Comparison of ENCODE assay signal across 8 mouse cellular contexts in the genomic region with DNA sequence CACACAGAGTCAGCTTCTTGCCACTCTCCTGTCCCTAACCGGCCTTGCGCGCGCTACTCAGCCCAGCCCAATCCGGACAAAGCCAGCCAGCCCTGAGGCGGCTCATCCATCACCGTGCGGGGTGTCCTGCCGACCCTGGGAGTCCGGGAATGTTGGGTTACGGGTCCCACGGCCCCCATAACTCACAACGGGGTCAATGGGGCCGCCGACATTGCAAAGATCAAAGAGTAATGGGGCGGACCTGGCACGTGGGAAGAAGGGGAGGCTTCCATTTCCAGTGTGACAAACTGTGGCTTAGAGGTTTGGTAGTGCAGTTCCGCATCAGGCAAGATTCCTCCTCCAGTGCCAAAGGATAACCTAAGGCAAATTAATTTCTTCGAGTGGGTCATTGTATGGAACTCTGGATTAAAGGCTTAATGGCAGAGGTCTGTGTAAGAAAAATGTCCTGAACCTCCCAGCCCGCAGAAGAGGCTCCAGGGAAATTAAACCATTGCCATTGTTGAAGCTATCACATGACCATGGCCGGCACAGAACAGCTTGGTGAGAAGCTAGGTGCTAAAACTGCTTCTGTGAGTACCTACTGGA. TPM values are rescaled to one million over a fixed set of nuclear protein-coding genes. Genes with fewer than 3 reads are reported as not detected.
A peak's percentile ranks its signal among the peaks of the same experiment; 100 is the strongest.
DNase-seq lines count a peak whose midpoint lies in the region; ATAC-seq and TF ChIP-seq lines count a peak whose summit lies in the region.

No protein-coding gene starts in this region.

- H3K4me2 ChIP-seq in hindbrain, embryonic 11.5 days (replicated peaks; ENCODE audit: low read depth, low read length) = peak overlapping the region; percentile 88
- peak overlapping the region; percentile 83 for H3K4me2 ChIP-seq in midbrain, embryonic 16.5 days (ENCODE audit: low read length)

- ATAC-seq in hindbrain, embryonic 11.5 days (ENCODE audit: low FRiP score) = peak; percentile 75
- ATAC-seq in midbrain, embryonic 16.5 days = peak; percentile 61; the same call in 1 of the 2 replicates

- no peak overlapping the region for H3K27ac ChIP-seq in kidney, adult 2 months (ENCODE audit: insufficient read depth, low read depth, low read length)
- peak overlapping the region; percentile 99 for H3K27ac ChIP-seq in hindbrain, embryonic 11.5 days (ENCODE audit: low read depth, low read length)
- peak overlapping the region; percentile 97 for H3K27ac ChIP-seq in midbrain, embryonic 16.5 days (ENCODE audit: low read length)

- no peaks in the 10 kb centered on the region for H3K27me3 ChIP-seq in kidney, adult 2 months (replicated peaks; ENCODE audit: control insufficient read depth, insufficient read depth, low read length)
- no peaks in the 10 kb centered on the region; the same call in 1 of the 2 replicates for H3K27me3 ChIP-seq in hindbrain, embryonic 11.5 days (ENCODE audit: control insufficient read depth, insufficient read depth, low read length)
- no peaks in the 10 kb centered on the region for H3K27me3 ChIP-seq in midbrain, embryonic 16.5 days (ENCODE audit: control insufficient read depth, insufficient read depth, low read depth, low read length)

- WGBS in kidney, adult 2 months = 3% methylated on average over 21 of the region's 21 CpGs
- WGBS in hindbrain, embryonic 11.5 days = under 1% methylated on average over 21 of the region's 21 CpGs
- WGBS in midbrain, embryonic 16.5 days = 0% methylated on average over 21 of the region's 21 CpGs

- H3K4me3 ChIP-seq in kidney, adult 2 months (ENCODE audit: insufficient read depth, low read depth, low read length) = no peak overlapping the region
- H3K4me3 ChIP-seq in hindbrain, embryonic 11.5 days (ENCODE audit: low read depth, low read length) = peak overlapping the region; percentile 70
- H3K4me3 ChIP-seq in midbrain, embryonic 16.5 days (ENCODE audit: low read depth, low read length) = peak overlapping the region; percentile 82

- no peak for TF ChIP-seq POLR2A in kidney, adult 2 months (IDR thresholded peaks at IDR 0.05; ENCODE audit: low read depth, low read length)

- no peaks in the 10 kb centered on the region for H3K9me3 ChIP-seq in hindbrain, embryonic 11.5 days (ENCODE audit: control insufficient read depth, low read length)
- H3K9me3 ChIP-seq in midbrain, embryonic 16.5 days (replicated peaks; ENCODE audit: control insufficient read depth, low read length, poor library complexity, severe bottlenecking) = no peaks in the 10 kb centered on the region

- no peaks in the 10 kb centered on the region for H3K4me1 ChIP-seq in kidney, adult 2 months (ENCODE audit: control insufficient read depth, insufficient read depth, low read length)
- H3K4me1 ChIP-seq in hindbrain, embryonic 11.5 days (replicated peaks; ENCODE audit: control insufficient read depth, insufficient read depth, low read length) = peaks cover 3% of the 10 kb centered on the region; the same call in 1 of the 2 replicates
- peaks cover 24% of the 10 kb centered on the region for H3K4me1 ChIP-seq in midbrain, embryonic 16.5 days (ENCODE audit: control insufficient read depth, insufficient read depth, low read length)

- DNase-seq in kidney, adult 2 months = peak; percentile 20
- no peak for DNase-seq in kidney, adult 8-10 months
- DNase-seq in embryo, embryonic 10 days (ENCODE audit: low spot score) = peak; percentile 83
- DNase-seq in hindbrain, embryonic 11.5 days (ENCODE audit: low spot score) = peak; percentile 78
- DNase-seq in gastrocnemius, postnatal 25 days = no peak
- DNase-seq in right cerebral cortex, adult 18-20 months = no peak
- DNase-seq in T-cell, adult 2 months (ENCODE audit: low spot score) = no peak

- no peak for TF ChIP-seq CTCF in kidney, adult 2 months (conservative IDR thresholded peaks at IDR 0.05; ENCODE audit: insufficient read depth, insufficient read length, low read depth, low read length)

- peak overlapping the region; percentile 96 for H3K9ac ChIP-seq in hindbrain, embryonic 11.5 days (ENCODE audit: low read depth, low read length)
- peak overlapping the region; percentile 98 for H3K9ac ChIP-seq in midbrain, embryonic 16.5 days (ENCODE audit: low read depth, low read length)

- H3K36me3 ChIP-seq in kidney, adult 2 months (ENCODE audit: control insufficient read depth, insufficient read depth, low read length) = no peaks in the 10 kb centered on the region
- H3K36me3 ChIP-seq in hindbrain, embryonic 11.5 days (ENCODE audit: control insufficient read depth, insufficient read depth, low read length) = no peaks in the 10 kb centered on the region
- no peaks in the 10 kb centered on the region for H3K36me3 ChIP-seq in midbrain, embryonic 16.5 days (ENCODE audit: control insufficient read depth, insufficient read depth, low read length)

RNA-seq across cellular contexts. Expression of a gene that starts 1.1 kb away (rescaled TPM):
- 0.03 and 0.11 TPM in 2 replicates for polyA plus RNA-seq in kidney, adult 2 months (2012; rRNA removed)
- 12.8 and 13.8 TPM in 2 replicates for polyA plus RNA-seq in hindbrain, embryonic 11.5 days (2014; fragmentation: Nextera tagmentation; extraction: Ambion mirVana)
- polyA plus RNA-seq in midbrain, embryonic 16.5 days (2015; fragmentation: Nextera tagmentation; extraction: Ambion mirVana) = 11.8 and 11.9 TPM in 2 replicates
- total RNA-seq in gastrocnemius, postnatal 25 days (2021) = not detected

RNA-seq across cellular contexts. Expression of a gene that starts 1.4 kb away (rescaled TPM):
- polyA plus RNA-seq in kidney, adult 2 months (2012; rRNA removed) = 22.8 and 25.5 TPM in 2 replicates
- 82.5 and 88.2 TPM in 2 replicates for polyA plus RNA-seq in hindbrain, embryonic 11.5 days (2014; fragmentation: Nextera tagmentation; extraction: Ambion mirVana)
- polyA plus RNA-seq in midbrain, embryonic 16.5 days (2015; fragmentation: Nextera tagmentation; extraction: Ambion mirVana) = 98.2 and 100 TPM in 2 replicates
- total RNA-seq in gastrocnemius, postnatal 25 days (2021) = 10 to 100 TPM; 10.2 to 11.0 TPM

RNA-seq across cellular contexts. Expression of a gene that starts 20.4 kb away (rescaled TPM):
- 58.2 and 63.4 TPM in 2 replicates for polyA plus RNA-seq in kidney, adult 2 months (2012; rRNA removed)
- polyA plus RNA-seq in hindbrain, embryonic 11.5 days (2014; fragmentation: Nextera tagmentation; extraction: Ambion mirVana) = 14.6 and 15.5 TPM in 2 replicates
- polyA plus RNA-seq in midbrain, embryonic 16.5 days (2015; fragmentation: Nextera tagmentation; extraction: Ambion mirVana) = 18.5 and 23.8 TPM in 2 replicates
- 10 to 100 TPM; 28.8 to 29.8 TPM for total RNA-seq in gastrocnemius, postnatal 25 days (2021)

RNA-seq across cellular contexts. Expression of a gene that starts 28.7 kb away (rescaled TPM):
- polyA plus RNA-seq in kidney, adult 2 months (2012; rRNA removed) = 29.8 and 45.7 TPM in 2 replicates
- polyA plus RNA-seq in hindbrain, embryonic 11.5 days (2014; fragmentation: Nextera tagmentation; extraction: Ambion mirVana) = 82.2 and 82.5 TPM in 2 replicates
- 90.1 and 102 TPM in 2 replicates for polyA plus RNA-seq in midbrain, embryonic 16.5 days (2015; fragmentation: Nextera tagmentation; extraction: Ambion mirVana)
- 1 to 10 TPM; 6.4 to 7.1 TPM for total RNA-seq in gastrocnemius, postnatal 25 days (2021)

RNA-seq across cellular contexts. Expression of a gene that starts 28.8 kb away (rescaled TPM):
- 1.5 and 2.3 TPM in 2 replicates for polyA plus RNA-seq in kidney, adult 2 months (2012; rRNA removed)
- polyA plus RNA-seq in hindbrain, embryonic 11.5 days (2014; fragmentation: Nextera tagmentation; extraction: Ambion mirVana) = 3.0 and 3.2 TPM in 2 replicates
- polyA plus RNA-seq in midbrain, embryonic 16.5 days (2015; fragmentation: Nextera tagmentation; extraction: Ambion mirVana) = 5.6 and 9.4 TPM in 2 replicates
- total RNA-seq in gastrocnemius, postnatal 25 days (2021) = under 1 TPM in 1 of 2 experiments, not detected in 1; 0.28 TPM

Comparison
In these comparisons a context has a peak if more than half of its experiments do, and no peak if none do; other contexts are left out.
1. DNase-seq: peak in kidney, adult 2 months (single experiment), embryo, embryonic 10 days (single experiment) and hindbrain, embryonic 11.5 days (single experiment); none in kidney, adult 8-10 months (0 of 2), gastrocnemius, postnatal 25 days (single experiment), right cerebral cortex, adult 18-20 months (single experiment) and T-cell, adult 2 months (single experiment).
2. RNA of a gene that starts 1.1 kb away (polyA plus RNA-seq): 12.8 to 13.8 TPM in hindbrain, embryonic 11.5 days and 11.8 to 11.9 TPM in midbrain, embryonic 16.5 days; 0.03 to 0.11 TPM in kidney, adult 2 months; every median in the first group is over 10 times any median in the second.